Mouse (Mus musculus): Measurements from ENCODE around the gene Calm2. TPM values are rescaled to one million over a fixed set of nuclear protein-coding genes. Genes with fewer than 3 reads are reported as not detected.

The Calm2 gene
- total and polyA plus RNA-seq, 3 experiments, result 203 to 604 (median 546) TPM

DNA sequence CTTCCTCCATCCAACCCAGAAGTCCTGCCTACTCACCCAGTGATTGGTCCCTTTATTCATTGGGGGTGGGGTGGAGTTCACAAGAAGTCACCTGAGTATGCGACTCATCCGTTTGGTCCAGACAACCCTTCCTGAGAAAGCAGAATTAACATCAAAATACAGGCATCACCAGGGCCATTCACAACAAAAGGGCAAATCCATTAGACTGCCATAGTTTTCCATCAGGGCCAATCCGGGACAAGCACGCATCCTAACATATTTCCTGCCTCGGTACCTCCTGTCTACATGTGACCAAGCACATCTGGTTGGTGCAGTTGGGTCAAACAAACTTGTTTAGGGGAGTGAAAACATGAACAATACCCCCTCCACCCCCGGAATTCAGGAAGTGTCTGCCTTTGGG, 24.9 kb upstream of the Calm2 start:
- H3K27me3 ChIP-seq (replicated peaks), result no peaks in the 10 kb centered on the region
- no peaks in the 10 kb centered on the region for H3K9me3 ChIP-seq (replicated peaks; ENCODE audit: low read length)
- dilution Hi-C loops (cut with MboI; ENCODE audit: extremely low pct_ligation_motif_present, extremely low pct_unique_long_range_greater_than_20kb, low sequenced_read_pairs) (no loop called here), in situ Hi-C loops (cut with MboI; ENCODE audit: low pct_ligation_motif_present, low pct_unique_long_range_greater_than_20kb, low sequenced_read_pairs) (no loop called here)
- H3K4me1 ChIP-seq (ENCODE audit: control insufficient read depth in 1 of 2, insufficient read depth in 2 of 2), result peaks cover 2 to 3% of the 10 kb centered on the region in 2 experiments; a peak in 2 of 4 replicates
- TF ChIP-seq ZKSCAN1 (IDR thresholded peaks at IDR 0.05; ENCODE audit: borderline replicate concordance, low read depth, low read length) (no peak), MYC (IDR thresholded peaks at IDR 0.05; ENCODE audit: low read depth, low read length) (no peak), ELF1 (IDR thresholded peaks at IDR 0.05; ENCODE audit: low read depth, low read length) (no peak), RAD21 (IDR thresholded peaks at IDR 0.05; ENCODE audit: low read depth, low read length) (no peak), MAFK (IDR thresholded peaks at IDR 0.05; ENCODE audit: insufficient replicate concordance, low read length) (no peak), ZMIZ1 (IDR thresholded peaks at IDR 0.05; ENCODE audit: low read depth, low read length) (no peak), USF1 (IDR thresholded peaks at IDR 0.05; ENCODE audit: low read depth, low read length) (no peak), CTCF (conservative IDR thresholded peaks at IDR 0.05 in 1 of 2, IDR thresholded peaks at IDR 0.05 in 1 of 2; ENCODE audit: low read depth in 2 of 2, low read length in 2 of 2) (no peak), TCF12 (IDR thresholded peaks at IDR 0.05; ENCODE audit: low read depth, low read length) (no peak), GABPA (IDR thresholded peaks at IDR 0.05; ENCODE audit: insufficient replicate concordance, low read depth, low read length) (no peak), E2F4 (IDR thresholded peaks at IDR 0.05; ENCODE audit: insufficient replicate concordance, low read depth, low read length) (no peak), NRF1 (IDR thresholded peaks at IDR 0.05; ENCODE audit: low read depth, low read length) (no peak), SIN3A (IDR thresholded peaks at IDR 0.05; ENCODE audit: low read length) (no peak), MAX (IDR thresholded peaks at IDR 0.05; ENCODE audit: low read length) (no peak), EP300 (IDR thresholded peaks at IDR 0.05; ENCODE audit: low read length) (no peak), ZC3H11A (IDR thresholded peaks at IDR 0.05; ENCODE audit: low read depth, low read length) (no peak), POLR2AphosphoS2 (IDR thresholded peaks at IDR 0.05; ENCODE audit: low read depth, low read length) (no peak)
- H3K4me3 ChIP-seq (replicated peaks in 1 of 3; ENCODE audit: low read depth in 2 of 3, low read length in 2 of 3, poor library complexity in 1 of 3), result no peak overlapping the region
- no peak for DNase-seq (ENCODE audit: extremely low read depth)
- no peak overlapping the region for H3K27ac ChIP-seq (ENCODE audit: insufficient read depth, low read depth)
- no peaks in the 10 kb centered on the region for H3K79me2 ChIP-seq (replicated peaks; ENCODE audit: control insufficient read depth, extremely low read depth, insufficient read depth, poor library complexity, severe bottlenecking)
- no peak overlapping the region for H3K4me2 ChIP-seq (ENCODE audit: insufficient read depth, low read depth, poor library complexity, severe bottlenecking)
- no peaks in the 10 kb centered on the region for H3K36me3 ChIP-seq (replicated peaks in 1 of 2; ENCODE audit: control insufficient read depth in 1 of 2, insufficient read depth in 1 of 2, low read length in 1 of 2)
- H3K9ac ChIP-seq (ENCODE audit: insufficient read depth, low read depth), result no peak overlapping the region

DNA sequence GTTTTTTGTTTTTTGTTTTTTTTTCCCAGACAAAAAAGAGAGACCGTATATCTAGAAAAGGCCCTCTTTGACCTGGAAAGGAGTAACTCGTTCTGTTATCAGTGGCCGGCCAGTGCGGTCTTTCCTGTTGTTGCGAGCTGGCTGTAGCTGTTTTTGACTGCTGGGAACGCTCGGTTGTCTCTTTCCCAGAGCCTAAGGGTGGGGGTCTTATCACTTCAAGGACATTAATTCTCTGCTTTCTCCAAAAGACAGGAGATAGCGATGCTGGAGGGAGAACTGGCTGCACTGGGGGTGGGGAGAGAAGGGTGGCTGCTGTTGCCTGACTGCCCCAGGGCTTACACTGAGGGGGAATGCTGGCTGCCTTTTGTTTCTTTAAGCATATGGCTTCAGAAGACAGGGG, 24.1 kb upstream of the Calm2 start:
- in situ Hi-C loops (cut with MboI; ENCODE audit: low pct_ligation_motif_present, low pct_unique_long_range_greater_than_20kb, low sequenced_read_pairs) (no loop called here), dilution Hi-C loops (cut with MboI; ENCODE audit: extremely low pct_ligation_motif_present, extremely low pct_unique_long_range_greater_than_20kb, low sequenced_read_pairs) (no loop called here)
- H3K27me3 ChIP-seq (replicated peaks), result no peaks in the 10 kb centered on the region
- no peaks in the 10 kb centered on the region for H3K9me3 ChIP-seq (replicated peaks; ENCODE audit: low read length)
- no peaks in the 10 kb centered on the region for H3K79me2 ChIP-seq (replicated peaks; ENCODE audit: control insufficient read depth, extremely low read depth, insufficient read depth, poor library complexity, severe bottlenecking)
- H3K4me3 ChIP-seq (replicated peaks in 1 of 3; ENCODE audit: low read depth in 2 of 3, low read length in 2 of 3, poor library complexity in 1 of 3), result no peak overlapping the region
- no peak overlapping the region for H3K4me2 ChIP-seq (ENCODE audit: insufficient read depth, low read depth, poor library complexity, severe bottlenecking)
- no peak overlapping the region for H3K27ac ChIP-seq (ENCODE audit: insufficient read depth, low read depth)
- no peaks in the 10 kb centered on the region for H3K36me3 ChIP-seq (replicated peaks in 1 of 2; ENCODE audit: control insufficient read depth in 1 of 2, insufficient read depth in 1 of 2, low read length in 1 of 2)
- no peak overlapping the region for H3K9ac ChIP-seq (ENCODE audit: insufficient read depth, low read depth)
- H3K4me1 ChIP-seq (ENCODE audit: control insufficient read depth in 1 of 2, insufficient read depth in 2 of 2), result peaks cover 2 to 3% of the 10 kb centered on the region in 2 experiments; a peak in 1 of 4 replicates
- no peak for TF ChIP-seq MAZ (IDR thresholded peaks at IDR 0.05; ENCODE audit: low read depth, low read length)
- TF ChIP-seq IRF4 (IDR thresholded peaks at IDR 0.05; ENCODE audit: low read depth, low read length), result no peak
- TF ChIP-seq ZC3H11A (IDR thresholded peaks at IDR 0.05; ENCODE audit: low read depth, low read length), result no peak
- TF ChIP-seq ZKSCAN1 (IDR thresholded peaks at IDR 0.05; ENCODE audit: borderline replicate concordance, low read depth, low read length), result no peak
- TF ChIP-seq RCOR1 (conservative IDR thresholded peaks at IDR 0.05; ENCODE audit: low read depth, low read length), result no peak
- TF ChIP-seq SMC3 (IDR thresholded peaks at IDR 0.05; ENCODE audit: low read depth, low read length), result no peak
- no peak for TF ChIP-seq EP300 (IDR thresholded peaks at IDR 0.05; ENCODE audit: low read length)
- no peak for TF ChIP-seq TBP (conservative IDR thresholded peaks at IDR 0.05; ENCODE audit: low read depth, low read length)
- TF ChIP-seq ZMIZ1 (IDR thresholded peaks at IDR 0.05; ENCODE audit: low read depth, low read length), result no peak
- no peak for TF ChIP-seq MAFK (IDR thresholded peaks at IDR 0.05; ENCODE audit: insufficient replicate concordance, low read length)
- TF ChIP-seq TCF12 (IDR thresholded peaks at IDR 0.05; ENCODE audit: low read depth, low read length), result no peak
- DNase-seq (ENCODE audit: extremely low read depth), result no peak
